Mouse (Mus musculus) cerebellum, adult 9-11 months (tissue): Measurements from ENCODE around the gene Col5a1.

ENCODE experiments used
- DNase-seq: peaks from one replicate; pipeline ENCODE4 v3.0.0; 2022

The Col5a1 gene

GRCm38 (mm10) chr2:28038391-28039096 lies 152.3 kb downstream of the Col5a1 start:
- peak; percentile 69 for DNase-seq

- DNase-seq: no peak
These were observed 153.6 kb downstream of the Col5a1 start for GRCm38 (mm10) chr2:28039647-28040325.

- DNase-seq: no peak
These were observed 154.2 kb downstream of the Col5a1 start for GRCm38 (mm10) chr2:28040466-28040865.

GRCm38 (mm10) chr2:28044920-28045598 lies 158.8 kb downstream of the Col5a1 start:
- DNase-seq: no peak

GRCm38 (mm10) chr2:28046311-28046710 lies 160.1 kb downstream of the Col5a1 start:
- DNase-seq: no peak

GRCm38 (mm10) chr2:28047092-28047491 lies 160.9 kb downstream of the Col5a1 start:
- DNase-seq: no peak

- DNase-seq: no peak
These were observed 173.7 kb downstream of the Col5a1 start for GRCm38 (mm10) chr2:28059922-28060321.

GRCm38 (mm10) chr2:28063711-28064338 lies 177.6 kb downstream of the Col5a1 start:
- DNase-seq: no peak

- DNase-seq: no peak
These were observed 178.3 kb downstream of the Col5a1 start for GRCm38 (mm10) chr2:28064339-28065080.

- DNase-seq: no peak
These were observed 178.9 kb downstream of the Col5a1 start for GRCm38 (mm10) chr2:28065081-28065651.

GRCm38 (mm10) chr2:28066686-28067085 lies 180.5 kb downstream of the Col5a1 start:
- no peak for DNase-seq

GRCm38 (mm10) chr2:28067175-28067574 lies 180.9 kb downstream of the Col5a1 start:
- DNase-seq: peak; percentile 56

- peak; percentile 38 for DNase-seq
These were observed 181.8 kb downstream of the Col5a1 start for GRCm38 (mm10) chr2:28067821-28068536.

GRCm38 (mm10) chr2:28068537-28068878 lies 182.3 kb downstream of the Col5a1 start:
- DNase-seq: peak; percentile 27

GRCm38 (mm10) chr2:28075616-28076187 lies 189.5 kb downstream of the Col5a1 start:
- no peak for DNase-seq

- no peak for DNase-seq
These were observed 198.5 kb downstream of the Col5a1 start, which contains the start of gene Fcnb for GRCm38 (mm10) chr2:28084768-28085167. Gene Fcnb, minus strand, starts transcription at chr2:28084885.

- DNase-seq: no peak
These were observed 199.9 kb downstream of the Col5a1 start for GRCm38 (mm10) chr2:28086112-28086511.

- DNase-seq: no peak
These were observed 202.9 kb downstream of the Col5a1 start for GRCm38 (mm10) chr2:28089095-28089494.
